Mouse (Mus musculus): ENCODE data around the gene Tle3. TPM values are rescaled to one million over a fixed set of nuclear protein-coding genes. Genes with fewer than 3 reads are reported as not detected.

The Tle3 gene
- polyA plus RNA-seq, 1 experiment from 2014 or later = 36.6 TPM

GRCm38 (mm10) chr9:61426493-61426892 lies 54.3 kb downstream of the Tle3 start:
- 83% methylated on average over 7 of the region's 7 CpGs for WGBS
- Histone ChIP-seq H3K9ac (no peak overlapping the region), H3K36me3 (ENCODE audit: poor library complexity, severe bottlenecking) (no peaks in the 10 kb centered on the region), H3K27ac (no peak overlapping the region), H3K4me1 (peaks cover 2% of the 10 kb centered on the region; the same call in 1 of the 2 replicates), H3K4me3 (no peak overlapping the region), H3K9me3 (replicated peaks) (peaks cover 3% of the 10 kb centered on the region; the same call in 1 of the 2 replicates), H3K4me2 (no peak overlapping the region), H3K27me3 (peaks cover 9% of the 10 kb centered on the region; the same call in 1 of the 2 replicates)
- ATAC-seq = no peak

- no peak overlapping the region for H3K27ac ChIP-seq
- H3K27me3 ChIP-seq = peaks cover 12% of the 10 kb centered on the region; the same call in 1 of the 2 replicates
- H3K4me3 ChIP-seq = no peak overlapping the region
- H3K9ac ChIP-seq = no peak overlapping the region
- no peaks in the 10 kb centered on the region for H3K36me3 ChIP-seq (ENCODE audit: poor library complexity, severe bottlenecking)
- WGBS = 89% methylated on average over 6 of the region's 6 CpGs
- no peak overlapping the region for H3K4me2 ChIP-seq
- H3K9me3 ChIP-seq (replicated peaks) = no peaks in the 10 kb centered on the region
- peaks cover 2% of the 10 kb centered on the region; the same call in 1 of the 2 replicates for H3K4me1 ChIP-seq
- no peak for ATAC-seq
These were observed 54.9 kb downstream of the Tle3 start for GRCm38 (mm10) chr9:61427051-61427450.

- Histone ChIP-seq H3K4me1 (peaks cover 2% of the 10 kb centered on the region; the same call in 1 of the 2 replicates), H3K27ac (no peak overlapping the region), H3K9ac (no peak overlapping the region), H3K36me3 (ENCODE audit: poor library complexity, severe bottlenecking) (no peaks in the 10 kb centered on the region), H3K4me3 (no peak overlapping the region), H3K9me3 (replicated peaks) (no peaks in the 10 kb centered on the region), H3K27me3 (peaks cover 15% of the 10 kb centered on the region; the same call in 1 of the 2 replicates), H3K4me2 (no peak overlapping the region)
- WGBS = 87% methylated on average over 3 of the region's 3 CpGs
- ATAC-seq = no peak
These were observed 55.7 kb downstream of the Tle3 start for GRCm38 (mm10) chr9:61427901-61428300.

- Histone ChIP-seq H3K9ac (no peak overlapping the region), H3K27ac (no peak overlapping the region), H3K27me3 (peaks cover 13% of the 10 kb centered on the region), H3K4me3 (no peak overlapping the region), H3K4me1 (peaks cover 30% of the 10 kb centered on the region), H3K9me3 (replicated peaks) (no peaks in the 10 kb centered on the region), H3K36me3 (ENCODE audit: poor library complexity, severe bottlenecking) (no peaks in the 10 kb centered on the region), H3K4me2 (no peak overlapping the region)
- WGBS = 93% methylated on average over 4 of the region's 4 CpGs
- no peak for ATAC-seq
These were observed 59.7 kb downstream of the Tle3 start for GRCm38 (mm10) chr9:61431830-61432229.

- no peaks in the 10 kb centered on the region for H3K36me3 ChIP-seq (ENCODE audit: poor library complexity, severe bottlenecking)
- H3K4me3 ChIP-seq = no peak overlapping the region
- H3K9ac ChIP-seq = no peak overlapping the region
- no peak overlapping the region for H3K27ac ChIP-seq
- no peak overlapping the region for H3K4me2 ChIP-seq
- no peaks in the 10 kb centered on the region for H3K9me3 ChIP-seq (replicated peaks)
- peaks cover 30% of the 10 kb centered on the region for H3K4me1 ChIP-seq
- ATAC-seq = no peak
- peaks cover 25% of the 10 kb centered on the region for H3K27me3 ChIP-seq
- 89% methylated on average over 2 of the region's 2 CpGs for whole genome bisulfite sequencing
These were observed 61.0 kb downstream of the Tle3 start for GRCm38 (mm10) chr9:61433206-61433605.

GRCm38 (mm10) chr9:61434062-61434461 lies 61.9 kb downstream of the Tle3 start:
- no peaks in the 10 kb centered on the region for H3K9me3 ChIP-seq (replicated peaks)
- H3K27ac ChIP-seq = peak overlapping the region; percentile 48
- peaks cover 33% of the 10 kb centered on the region for H3K27me3 ChIP-seq
- no peak overlapping the region for H3K4me2 ChIP-seq
- no peak overlapping the region for H3K4me3 ChIP-seq
- 24% methylated on average over 11 of the region's 11 CpGs for WGBS
- H3K36me3 ChIP-seq (ENCODE audit: poor library complexity, severe bottlenecking) = no peaks in the 10 kb centered on the region
- ATAC-seq = peak; percentile 92
- H3K4me1 ChIP-seq = peaks cover 30% of the 10 kb centered on the region
- peak overlapping the region; percentile 14; the same call in 1 of the 2 replicates for H3K9ac ChIP-seq

- peaks cover 28% of the 10 kb centered on the region for H3K4me1 ChIP-seq
- H3K4me3 ChIP-seq = no peak overlapping the region
- WGBS = 35% methylated on average over 8 of the region's 8 CpGs
- peaks cover 44% of the 10 kb centered on the region for H3K27me3 ChIP-seq
- H3K9ac ChIP-seq = no peak overlapping the region
- H3K36me3 ChIP-seq (ENCODE audit: poor library complexity, severe bottlenecking) = no peaks in the 10 kb centered on the region
- H3K27ac ChIP-seq = peak overlapping the region; percentile 8; the same call in 1 of the 2 replicates
- no peaks in the 10 kb centered on the region for H3K9me3 ChIP-seq (replicated peaks)
- ATAC-seq = peak; percentile 26; the same call in 1 of the 2 replicates
- no peak overlapping the region for H3K4me2 ChIP-seq
These were observed 63.2 kb downstream of the Tle3 start for GRCm38 (mm10) chr9:61435191-61435989.

- 84% methylated on average over 2 of the region's 2 CpGs for WGBS
- ATAC-seq = no peak
- no peak overlapping the region for H3K4me2 ChIP-seq
These were observed 63.9 kb downstream of the Tle3 start for GRCm38 (mm10) chr9:61436104-61436503.

GRCm38 (mm10) chr9:61436761-61437160 lies 64.6 kb downstream of the Tle3 start:
- no peak overlapping the region for H3K9ac ChIP-seq
- H3K27ac ChIP-seq = no peak overlapping the region
- H3K4me1 ChIP-seq = peaks cover 35% of the 10 kb centered on the region
- no peaks in the 10 kb centered on the region for H3K9me3 ChIP-seq (replicated peaks)
- H3K36me3 ChIP-seq (ENCODE audit: poor library complexity, severe bottlenecking) = no peaks in the 10 kb centered on the region
- no peak overlapping the region for H3K4me3 ChIP-seq
- 89% methylated on average over 6 of the region's 6 CpGs for WGBS
- peaks cover 41% of the 10 kb centered on the region for H3K27me3 ChIP-seq
- ATAC-seq = no peak
- no peak overlapping the region for H3K4me2 ChIP-seq

More at GRCm38 (mm10) chr9:61436104-61436503, 63.9 kb downstream of the Tle3 start:
- peaks cover 44% of the 10 kb centered on the region for H3K27me3 ChIP-seq
- no peaks in the 10 kb centered on the region for H3K36me3 ChIP-seq (ENCODE audit: poor library complexity, severe bottlenecking)
- H3K27ac ChIP-seq = no peak overlapping the region
- peaks cover 29% of the 10 kb centered on the region for H3K4me1 ChIP-seq
- H3K4me3 ChIP-seq = no peak overlapping the region
- no peaks in the 10 kb centered on the region for H3K9me3 ChIP-seq (replicated peaks)
- no peak overlapping the region for H3K9ac ChIP-seq

GRCm38 (mm10) chr9:61439092-61439491 lies 66.9 kb downstream of the Tle3 start:
- H3K4me2 ChIP-seq = no peak overlapping the region
- no peak overlapping the region for H3K4me3 ChIP-seq
- H3K4me1 ChIP-seq = peaks cover 44% of the 10 kb centered on the region
- no peak overlapping the region for H3K9ac ChIP-seq
- WGBS = 57% methylated on average over 6 of the region's 6 CpGs
- ATAC-seq = no peak
- no peaks in the 10 kb centered on the region for H3K36me3 ChIP-seq (ENCODE audit: poor library complexity, severe bottlenecking)
- H3K27me3 ChIP-seq = peaks cover 44% of the 10 kb centered on the region
- no peak overlapping the region for H3K27ac ChIP-seq
- H3K9me3 ChIP-seq (replicated peaks) = no peaks in the 10 kb centered on the region

- Histone ChIP-seq H3K9me3 (replicated peaks) (no peaks in the 10 kb centered on the region), H3K4me2 (no peak overlapping the region), H3K9ac (no peak overlapping the region), H3K4me1 (peaks cover 35% of the 10 kb centered on the region), H3K4me3 (no peak overlapping the region), H3K36me3 (ENCODE audit: poor library complexity, severe bottlenecking) (no peaks in the 10 kb centered on the region), H3K27me3 (peaks cover 52% of the 10 kb centered on the region), H3K27ac (no peak overlapping the region)
- no peak for ATAC-seq
- WGBS = 65% methylated on average over 2 of the region's 2 CpGs
These were observed 67.8 kb downstream of the Tle3 start for GRCm38 (mm10) chr9:61439979-61440378.

- peaks cover 49% of the 10 kb centered on the region for H3K27me3 ChIP-seq
- WGBS = 33% methylated on average over 11 of the region's 11 CpGs
- H3K4me2 ChIP-seq = no peak overlapping the region
These were observed 69.2 kb downstream of the Tle3 start for GRCm38 (mm10) chr9:61441206-61441913.

More at GRCm38 (mm10) chr9:61441206-61441913, 69.2 kb downstream of the Tle3 start:
- no peak overlapping the region for H3K27ac ChIP-seq
- no peak for ATAC-seq
- H3K4me1 ChIP-seq = peaks cover 34% of the 10 kb centered on the region
- no peaks in the 10 kb centered on the region for H3K36me3 ChIP-seq (ENCODE audit: poor library complexity, severe bottlenecking)
- H3K4me3 ChIP-seq = no peak overlapping the region
- H3K9me3 ChIP-seq (replicated peaks) = no peaks in the 10 kb centered on the region
- no peak overlapping the region for H3K9ac ChIP-seq
